Mouse (Mus musculus): ENCODE measurements around the gene 2310011J03Rik.

Gene 2310011J03Rik

DNA sequence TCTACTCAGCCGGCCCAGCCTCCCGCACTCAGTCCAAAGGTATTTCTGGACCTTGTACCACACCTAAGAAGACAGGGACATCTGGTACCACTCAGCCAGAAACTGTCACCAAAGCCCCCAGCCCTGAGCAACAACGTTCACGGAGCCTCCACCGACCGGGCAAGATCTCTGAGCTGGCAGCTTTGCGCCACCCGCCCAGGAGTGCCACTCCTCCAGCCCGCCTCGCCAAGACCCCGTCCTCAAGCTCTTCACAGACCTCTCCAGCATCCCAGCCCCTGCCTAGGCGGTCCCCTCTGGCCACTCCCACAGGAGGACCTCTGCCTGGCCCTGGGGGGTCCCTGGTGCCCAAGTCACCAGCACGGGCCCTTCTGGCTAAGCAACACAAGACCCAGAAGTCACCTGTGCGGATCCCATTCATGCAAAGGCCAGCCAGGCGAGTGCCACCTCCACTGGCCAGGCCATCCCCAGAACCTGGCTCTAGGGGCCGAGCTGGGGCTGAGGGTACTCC, 5.8 kb downstream of the 2310011J03Rik start:
- DNase-seq, result no peak

DNA sequence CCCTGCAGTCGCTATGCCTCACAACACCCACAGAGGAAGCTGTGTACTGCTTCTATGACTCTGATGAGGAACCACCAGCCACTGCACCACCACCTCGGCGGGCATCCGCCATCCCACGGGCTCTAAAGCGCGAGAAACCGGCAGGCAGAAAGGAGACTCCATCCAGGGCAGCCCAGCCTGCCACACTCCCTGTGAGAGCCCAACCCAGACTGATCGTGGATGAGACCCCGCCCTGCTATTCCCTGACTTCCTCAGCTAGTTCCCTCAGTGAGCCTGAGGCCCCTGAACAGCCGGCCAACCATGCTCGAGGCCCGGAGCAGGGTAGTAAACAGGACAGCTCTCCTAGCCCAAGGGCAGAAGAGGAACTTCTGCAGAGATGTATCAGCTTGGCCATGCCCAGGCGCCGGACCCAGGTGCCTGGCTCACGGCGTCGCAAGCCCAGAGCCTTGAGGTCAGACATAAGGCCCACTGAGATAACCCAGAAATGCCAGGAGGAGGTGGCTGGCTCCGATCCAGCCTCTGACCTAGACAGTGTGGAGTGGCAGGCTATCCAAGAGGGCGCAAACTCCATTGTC, 6.6 kb downstream of the 2310011J03Rik start:
- no peak for DNase-seq

DNA sequence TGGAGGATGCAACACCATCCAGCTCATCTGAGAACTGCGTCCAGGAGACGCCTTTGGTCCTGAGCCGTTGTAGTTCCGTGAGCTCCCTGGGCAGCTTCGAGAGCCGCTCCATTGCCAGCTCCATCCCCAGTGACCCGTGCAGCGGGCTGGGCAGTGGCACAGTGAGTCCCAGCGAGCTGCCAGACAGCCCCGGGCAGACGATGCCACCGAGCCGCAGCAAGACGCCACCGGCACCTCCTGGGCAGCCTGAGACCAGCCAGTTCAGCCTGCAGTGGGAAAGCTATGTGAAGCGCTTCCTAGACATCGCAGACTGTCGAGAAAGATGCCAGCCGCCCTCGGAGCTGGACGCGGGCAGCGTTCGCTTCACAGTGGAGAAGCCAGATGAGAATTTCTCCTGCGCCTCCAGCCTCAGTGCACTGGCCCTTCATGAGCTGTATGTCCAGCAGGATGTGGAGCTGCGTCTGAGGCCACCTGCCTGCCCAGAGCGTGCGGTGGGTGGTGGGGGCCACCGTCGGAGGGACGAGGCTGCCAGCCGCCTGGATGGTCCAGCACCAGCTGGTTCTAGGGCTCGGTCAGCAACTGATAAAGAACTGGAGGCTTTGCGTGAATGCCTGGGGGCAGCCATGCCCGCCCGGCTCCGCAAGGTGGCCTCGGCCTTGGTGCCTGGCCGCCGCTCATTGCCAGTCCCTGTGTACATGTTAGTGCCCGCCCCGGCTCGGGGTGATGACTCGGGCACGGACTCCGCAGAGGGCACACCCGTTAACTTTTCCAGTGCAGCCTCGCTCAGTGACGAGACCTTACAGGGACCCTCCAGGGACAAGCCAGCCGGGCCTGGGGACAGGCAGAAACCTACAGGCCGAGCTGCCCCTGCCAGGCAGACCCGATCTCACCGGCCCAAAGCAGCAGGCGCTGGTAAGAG, 7.5 kb downstream of the 2310011J03Rik start:
- DNase-seq, result peak in 1 of 2 experiments; percentile 49

DNA sequence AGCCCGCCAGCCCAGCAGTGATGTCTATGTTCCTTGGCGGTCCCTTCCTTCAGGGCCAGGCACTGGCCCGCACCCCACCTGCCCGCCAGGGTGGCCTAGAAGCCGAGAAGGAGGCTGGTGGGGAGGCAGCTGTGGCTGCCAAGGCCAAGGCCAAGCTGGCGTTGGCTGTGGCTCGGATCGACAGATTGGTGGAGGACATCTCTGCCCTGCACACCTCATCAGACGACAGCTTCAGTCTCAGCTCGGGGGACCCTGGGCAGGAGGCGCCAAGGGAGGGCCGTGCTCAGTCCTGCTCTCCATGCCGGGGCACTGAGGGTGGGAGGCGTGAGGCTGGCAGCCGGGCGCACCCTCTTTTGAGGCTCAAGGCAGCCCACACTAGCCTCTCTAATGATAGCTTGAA, 8.8 kb downstream of the 2310011J03Rik start:
- no peak for DNase-seq

DNA sequence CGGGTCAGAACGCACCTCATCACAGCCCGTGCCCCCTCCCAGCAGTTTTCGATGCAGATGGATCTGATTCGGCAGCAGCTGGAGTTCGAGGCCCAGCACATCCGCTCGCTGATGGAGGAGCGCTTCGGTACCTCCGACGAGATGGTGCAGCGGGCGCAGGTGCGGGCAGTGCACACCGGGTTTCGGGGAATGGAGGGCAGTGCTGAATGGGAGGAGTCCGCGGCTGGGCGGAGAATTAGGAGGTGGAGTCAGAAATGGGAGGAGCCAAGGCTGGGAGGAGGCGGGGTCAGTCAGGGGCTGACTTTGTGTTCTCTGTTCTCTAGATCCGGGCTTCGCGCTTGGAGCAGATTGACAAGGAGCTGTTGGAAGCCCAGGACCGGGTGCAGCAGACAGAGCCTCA, 15.5 kb downstream of the 2310011J03Rik start:
- DNase-seq, result peak in 1 of 2 experiments; percentile 71

DNA sequence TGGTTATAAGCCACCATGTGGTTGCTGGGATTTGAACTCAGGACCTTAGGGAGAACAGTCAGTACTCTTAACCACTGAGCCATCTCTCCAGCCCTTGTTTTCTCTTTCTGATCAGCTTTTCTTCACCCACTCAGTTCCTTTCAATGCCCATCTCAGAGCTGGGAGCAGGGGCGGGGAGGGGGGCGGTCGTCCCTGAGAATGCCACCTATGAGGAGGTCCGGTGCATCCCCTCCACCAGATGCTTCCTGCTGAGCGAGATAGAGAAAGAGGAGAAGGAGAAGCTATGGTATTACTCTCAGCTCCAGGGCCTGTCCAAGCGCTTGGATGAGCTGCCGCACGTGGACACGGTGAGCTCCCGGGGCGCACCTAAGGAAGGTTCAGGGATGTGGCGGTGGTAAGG, 15.9 kb downstream of the 2310011J03Rik start:
- no peak for DNase-seq

DNA sequence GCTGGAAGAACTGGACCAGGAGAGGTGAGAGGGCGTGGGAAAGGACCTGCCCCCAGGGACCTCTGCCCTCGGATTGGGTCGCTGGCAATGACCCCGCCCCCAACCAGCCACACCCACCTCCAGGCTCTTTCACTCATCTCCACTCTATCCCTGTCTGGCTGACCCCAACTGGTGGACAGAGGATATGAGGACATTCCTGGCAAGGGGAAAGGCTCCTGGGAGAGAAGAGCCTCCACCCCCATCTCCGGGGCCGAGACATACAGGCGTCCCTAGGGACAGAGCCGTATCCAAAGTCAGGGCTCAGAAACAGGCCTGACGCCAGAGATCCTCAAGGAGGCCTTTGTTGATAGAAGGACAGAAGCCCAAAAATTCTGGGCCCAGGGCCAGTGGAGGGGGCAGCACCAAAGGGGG, 17.9 kb downstream of the 2310011J03Rik start:
- peak; percentile 68 to 81 for DNase-seq

DNA sequence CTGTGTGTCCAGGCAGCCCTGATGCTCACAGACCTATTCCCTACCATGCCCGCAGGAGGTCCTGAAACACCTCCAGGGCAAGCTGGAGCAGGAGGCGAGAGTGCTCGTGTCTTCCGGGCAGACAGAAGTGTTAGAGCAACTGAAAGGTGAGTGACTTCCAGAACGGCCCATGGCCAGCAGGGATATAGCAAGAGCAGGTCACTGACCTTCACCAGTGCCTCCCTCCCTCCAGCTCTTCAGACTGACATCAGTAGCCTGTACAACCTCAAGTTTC, 18.3 kb downstream of the 2310011J03Rik start:
- DNase-seq, result no peak

DNA sequence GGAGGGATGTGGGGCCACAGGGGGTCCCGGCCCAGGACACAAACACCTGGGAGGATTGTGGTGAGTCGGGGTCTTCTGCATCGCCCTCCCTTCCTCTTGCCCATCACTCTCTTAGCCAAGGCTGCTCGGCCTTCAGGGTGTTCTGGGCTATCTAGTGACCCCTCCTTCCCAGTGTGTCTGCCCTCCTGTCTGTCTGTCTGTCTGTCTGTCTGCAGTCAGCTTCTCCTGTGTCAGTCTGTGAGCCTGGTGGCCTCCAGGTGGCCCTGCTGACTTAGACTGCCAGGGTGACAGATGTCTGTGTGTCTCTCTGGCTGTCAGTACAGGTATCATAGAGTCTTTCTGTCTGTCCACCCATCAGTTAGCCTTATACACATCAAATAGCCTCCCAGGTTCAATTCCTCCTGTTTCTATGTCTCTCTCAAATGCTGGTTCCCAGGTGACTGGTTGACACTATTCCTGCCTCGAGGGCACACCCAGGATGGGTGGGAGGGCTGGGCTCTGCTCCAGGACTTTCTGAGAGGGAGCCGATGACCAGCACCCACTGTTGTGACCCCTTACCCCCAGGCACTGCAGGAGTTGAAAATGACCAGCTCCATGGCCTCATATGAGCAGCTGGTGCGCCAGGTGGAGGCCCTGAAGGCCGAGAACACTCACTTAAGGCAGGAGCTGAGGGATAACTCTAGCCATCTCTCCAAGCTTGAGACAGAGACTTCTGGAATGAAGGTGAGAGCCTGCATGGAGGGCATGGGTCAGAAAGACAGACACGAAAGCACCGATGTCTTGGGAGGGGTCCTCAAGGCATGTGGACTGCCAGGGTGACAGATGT, 18.9 kb downstream of the 2310011J03Rik start:
- no peak for DNase-seq

DNA sequence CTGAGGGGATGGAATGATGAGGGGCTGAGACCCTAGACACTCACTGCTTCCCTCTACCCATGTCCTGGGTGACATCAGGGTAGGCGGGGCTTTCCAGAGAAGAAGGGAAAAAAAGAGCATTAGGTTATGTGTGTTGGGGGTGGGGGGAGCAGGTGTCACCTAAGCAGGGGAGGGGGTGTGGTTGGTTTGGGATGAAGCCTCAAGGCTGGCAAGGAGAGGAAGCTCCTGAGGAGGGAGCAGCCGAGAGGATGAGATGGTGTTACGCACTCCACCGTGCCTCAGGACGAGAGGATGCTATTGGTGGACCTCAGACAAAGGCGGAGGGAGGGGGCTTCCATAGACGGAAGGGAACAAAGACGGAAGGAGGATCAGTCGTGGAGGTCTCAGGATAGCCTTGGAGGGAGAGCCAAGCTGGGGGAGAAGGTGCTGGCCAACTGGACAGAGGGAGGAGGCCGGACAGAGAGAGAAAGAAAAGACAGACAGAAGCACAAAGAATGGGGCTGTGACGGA, 19.6 kb downstream of the 2310011J03Rik start:
- DNase-seq, result no peak

DNA sequence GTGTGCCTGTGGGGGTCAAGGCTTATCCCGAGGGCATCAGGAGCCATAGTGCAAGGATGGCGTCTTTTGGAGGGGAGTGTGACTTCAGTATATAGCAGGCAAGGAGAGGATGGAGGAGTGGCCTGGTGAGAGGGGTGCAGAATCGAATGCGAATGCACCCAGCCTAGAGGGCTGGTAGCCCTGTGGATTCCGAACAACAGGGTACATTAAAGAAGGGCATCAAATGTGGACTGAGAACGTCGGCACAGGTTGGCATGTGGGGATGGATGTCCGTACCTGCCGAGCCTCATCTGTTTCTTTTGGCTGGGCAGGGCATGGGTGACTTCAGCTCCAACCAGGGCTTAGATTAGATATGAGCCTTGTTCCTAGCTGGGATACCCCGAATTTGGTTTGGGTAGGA, 20.5 kb downstream of the 2310011J03Rik start:
- no peak for DNase-seq

DNA sequence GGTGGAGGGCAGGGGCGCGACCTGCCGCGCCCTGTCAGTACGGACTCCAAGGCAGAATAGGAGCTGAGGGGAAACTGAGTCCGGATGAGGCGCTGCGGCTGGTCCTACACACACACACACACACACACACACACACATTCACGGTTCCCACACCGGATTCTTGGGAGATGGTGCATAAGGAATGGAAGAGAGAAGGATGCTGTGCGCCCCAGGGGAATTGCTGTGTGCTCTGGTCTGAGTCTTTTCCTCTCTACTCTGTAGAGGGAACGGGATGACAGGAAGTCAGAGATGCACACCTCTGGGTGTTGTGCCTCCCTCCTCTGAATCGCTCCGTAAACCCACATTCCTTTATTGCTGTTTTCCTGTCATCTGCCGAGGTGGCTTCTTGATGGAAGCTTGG, 21.0 kb downstream of the 2310011J03Rik start:
- DNase-seq, result no peak

DNA sequence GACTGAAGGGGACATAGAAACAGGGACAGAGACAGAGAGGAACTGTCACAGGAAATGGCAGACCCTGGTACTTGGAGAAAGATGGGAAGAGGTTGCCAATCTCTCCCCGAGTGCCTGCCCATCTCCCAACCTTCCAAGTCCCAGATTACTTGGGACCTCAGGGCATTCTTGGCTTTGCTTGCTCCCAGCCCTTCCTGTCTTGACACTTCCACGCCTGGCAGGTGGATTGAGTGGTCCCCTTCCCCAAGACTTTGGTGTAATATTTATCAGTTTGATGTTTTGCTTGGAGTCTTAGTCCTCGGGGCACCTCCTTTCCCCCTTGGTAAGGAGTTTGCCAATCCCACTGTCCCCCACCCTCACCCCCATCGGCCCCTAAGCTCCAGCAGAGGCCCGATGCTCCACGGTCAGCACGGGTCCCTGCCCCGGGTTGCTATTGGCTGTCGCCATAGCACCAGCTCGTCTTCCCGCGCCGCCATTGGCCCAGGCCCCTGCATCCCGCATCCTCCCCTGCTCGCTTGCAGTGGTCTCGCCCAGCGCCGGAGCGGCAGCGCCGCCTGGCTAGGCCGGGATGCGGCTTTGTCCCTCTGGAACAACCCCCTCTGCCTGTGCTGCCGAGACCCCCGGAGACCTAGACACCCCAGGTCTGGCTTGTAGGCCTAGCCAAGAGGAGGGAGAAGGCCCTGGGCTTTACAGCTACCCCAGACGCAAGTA, 21.6 kb downstream of the 2310011J03Rik start:
- DNase-seq, result no peak

DNA sequence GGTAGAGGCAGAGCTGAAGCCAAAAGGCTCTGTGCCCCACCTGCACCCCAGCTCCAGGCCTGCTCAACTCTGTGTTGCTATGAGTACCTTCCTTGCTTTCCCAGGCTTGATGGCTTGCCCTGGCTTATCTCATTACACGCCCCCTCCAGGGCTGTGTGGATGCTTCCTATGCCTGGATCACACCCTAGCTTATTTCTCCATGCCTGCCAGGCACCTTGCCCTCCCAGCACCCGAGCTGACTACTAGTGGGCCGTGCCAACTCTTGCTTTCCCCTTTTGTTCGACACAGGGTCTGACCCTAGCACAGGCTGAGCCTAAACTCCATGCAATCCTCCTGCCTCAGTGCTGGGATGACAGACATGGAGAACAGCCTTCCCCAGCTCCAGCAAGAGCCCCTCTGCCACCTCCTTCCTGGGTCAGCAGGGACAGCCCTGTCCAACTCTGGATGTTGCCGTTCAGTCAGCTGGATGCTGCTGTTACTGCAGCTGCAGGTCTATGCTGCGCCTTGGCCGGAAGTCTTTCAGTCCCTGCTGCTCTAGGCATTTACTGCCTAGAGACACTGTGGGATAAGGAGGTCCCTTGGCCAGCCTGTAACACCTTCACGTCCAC, 22.7 kb downstream of the 2310011J03Rik start:
- DNase-seq, result no peak

DNA sequence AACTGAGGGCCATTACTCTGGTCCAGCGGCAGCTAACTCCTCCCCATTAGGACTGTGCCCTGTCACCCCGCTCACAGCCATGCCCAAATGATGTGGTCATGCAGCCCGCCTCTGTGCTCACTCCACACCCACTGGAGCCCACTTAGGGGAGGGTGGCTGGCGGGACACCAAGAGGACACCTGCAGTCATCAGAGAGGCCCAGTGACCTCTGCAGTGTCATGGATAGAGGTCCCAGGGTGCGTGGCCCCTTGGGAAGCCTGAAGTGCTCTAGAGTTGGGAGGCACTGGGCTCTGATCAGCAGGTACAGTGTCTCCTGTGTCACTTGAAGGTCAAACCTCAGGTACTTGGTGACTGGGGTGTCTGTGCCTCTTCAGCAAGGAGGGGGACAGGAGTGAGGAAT, 23.5 kb downstream of the 2310011J03Rik start:
- no peak for DNase-seq

DNA sequence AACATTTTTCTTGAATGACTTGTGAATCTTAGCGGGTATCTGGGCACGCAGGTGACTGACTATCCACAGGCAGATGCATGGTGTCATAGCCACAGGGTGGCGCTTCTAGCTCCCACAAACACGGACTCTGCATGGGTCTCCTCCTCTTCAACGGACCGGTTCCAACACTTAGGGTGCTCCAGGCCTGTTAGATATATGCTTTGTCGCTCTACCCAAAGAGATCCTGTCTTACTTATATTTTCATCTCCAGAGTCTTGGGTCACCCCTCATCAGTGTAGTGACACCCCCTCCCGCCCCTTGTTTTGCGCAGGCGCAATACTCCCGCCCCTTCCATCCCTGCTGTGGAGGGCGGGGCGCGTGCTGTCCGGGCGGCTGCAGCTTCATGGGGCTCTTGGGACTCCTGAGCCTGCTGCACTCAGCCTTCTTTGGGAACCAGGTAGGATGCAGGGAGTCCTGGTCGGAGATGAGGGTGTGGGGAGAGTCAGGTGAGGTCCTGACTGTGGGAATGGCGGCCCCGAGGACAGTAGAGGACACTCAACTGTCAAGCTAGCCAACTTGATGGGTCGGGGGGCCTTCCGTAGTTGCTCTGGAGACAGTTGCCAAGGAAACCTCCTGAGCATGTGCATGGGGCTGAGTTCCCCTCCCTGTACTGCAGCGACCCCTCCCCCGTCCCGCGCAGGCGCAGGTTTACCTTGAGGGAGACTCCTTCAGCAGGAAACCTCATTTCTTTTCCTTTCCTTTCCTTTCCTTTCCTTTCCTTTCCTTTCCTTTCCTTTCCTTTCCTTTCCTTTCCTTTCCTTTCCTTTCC, 24.5 kb downstream of the 2310011J03Rik start, which contains the start of gene Apc2:
TSS of gene Apc2 (plus strand) at position 360 of the 808 bp plus-strand sequence.
- peak; percentile 72 to 84 for DNase-seq

DNA sequence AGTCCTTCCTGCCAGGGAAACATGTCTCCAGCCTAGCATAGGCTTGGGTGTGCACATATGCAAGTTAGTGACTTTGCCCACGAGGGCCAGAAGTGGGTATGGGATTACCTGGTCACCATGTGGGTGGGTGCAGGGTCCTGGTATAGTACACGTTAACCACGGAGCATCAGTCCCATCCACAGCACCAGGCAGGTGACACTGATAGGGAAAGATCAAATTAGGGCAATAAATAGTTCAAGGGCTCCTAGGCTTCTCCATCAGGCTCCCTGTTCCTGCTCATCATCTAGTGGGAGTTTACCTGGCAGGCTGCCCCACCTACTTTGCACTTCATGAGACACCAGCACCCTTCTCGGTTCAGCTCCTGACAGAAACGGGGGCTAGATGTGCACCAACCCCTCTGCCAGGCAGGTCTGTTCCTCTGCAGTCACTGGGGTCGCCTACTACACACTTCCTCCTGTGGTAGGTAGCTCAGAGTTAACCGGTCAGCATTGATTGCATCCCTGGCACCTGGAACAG, 25.5 kb downstream of the 2310011J03Rik start:
- no peak for DNase-seq

DNA sequence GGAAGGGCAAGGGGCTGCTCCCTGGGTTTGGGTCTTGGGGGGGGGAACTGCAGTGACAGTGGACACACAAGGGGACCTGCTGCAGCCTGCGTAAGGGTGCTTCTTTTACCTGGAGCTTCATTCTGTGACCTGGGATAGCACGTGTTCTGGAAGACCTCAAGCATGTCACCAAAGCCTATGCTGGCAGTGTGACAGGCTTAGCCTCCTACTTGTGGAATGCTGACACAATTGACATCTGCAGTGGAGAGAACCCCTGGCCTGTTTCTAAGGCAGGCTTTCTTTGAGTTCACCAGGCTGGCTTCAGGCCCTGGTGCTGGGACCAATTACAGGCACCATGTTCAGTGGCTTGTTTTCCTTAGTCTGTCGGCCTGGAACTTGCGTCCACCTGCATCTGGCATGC, 26.0 kb downstream of the 2310011J03Rik start:
- DNase-seq, result no peak

DNA sequence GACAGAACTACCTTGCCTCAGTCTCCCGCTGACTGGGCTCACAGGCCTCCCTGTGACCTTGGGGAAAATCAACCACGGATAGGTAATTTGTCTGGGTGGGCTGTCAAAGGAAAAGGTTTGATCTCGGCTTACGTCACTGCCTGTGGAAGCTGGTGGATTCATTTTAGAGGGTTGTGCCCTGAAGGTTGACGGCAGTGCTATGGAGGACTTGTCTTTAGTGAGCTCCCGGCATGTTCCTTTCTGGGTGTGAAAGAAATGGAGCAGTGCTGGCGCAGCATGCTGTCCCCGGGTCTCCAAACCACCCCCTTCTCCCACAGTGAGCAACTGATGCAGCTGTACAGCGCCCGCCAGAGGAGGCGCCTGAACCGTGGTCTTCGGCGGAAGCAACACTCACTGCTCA, 27.0 kb downstream of the 2310011J03Rik start:
- no peak for DNase-seq

DNA sequence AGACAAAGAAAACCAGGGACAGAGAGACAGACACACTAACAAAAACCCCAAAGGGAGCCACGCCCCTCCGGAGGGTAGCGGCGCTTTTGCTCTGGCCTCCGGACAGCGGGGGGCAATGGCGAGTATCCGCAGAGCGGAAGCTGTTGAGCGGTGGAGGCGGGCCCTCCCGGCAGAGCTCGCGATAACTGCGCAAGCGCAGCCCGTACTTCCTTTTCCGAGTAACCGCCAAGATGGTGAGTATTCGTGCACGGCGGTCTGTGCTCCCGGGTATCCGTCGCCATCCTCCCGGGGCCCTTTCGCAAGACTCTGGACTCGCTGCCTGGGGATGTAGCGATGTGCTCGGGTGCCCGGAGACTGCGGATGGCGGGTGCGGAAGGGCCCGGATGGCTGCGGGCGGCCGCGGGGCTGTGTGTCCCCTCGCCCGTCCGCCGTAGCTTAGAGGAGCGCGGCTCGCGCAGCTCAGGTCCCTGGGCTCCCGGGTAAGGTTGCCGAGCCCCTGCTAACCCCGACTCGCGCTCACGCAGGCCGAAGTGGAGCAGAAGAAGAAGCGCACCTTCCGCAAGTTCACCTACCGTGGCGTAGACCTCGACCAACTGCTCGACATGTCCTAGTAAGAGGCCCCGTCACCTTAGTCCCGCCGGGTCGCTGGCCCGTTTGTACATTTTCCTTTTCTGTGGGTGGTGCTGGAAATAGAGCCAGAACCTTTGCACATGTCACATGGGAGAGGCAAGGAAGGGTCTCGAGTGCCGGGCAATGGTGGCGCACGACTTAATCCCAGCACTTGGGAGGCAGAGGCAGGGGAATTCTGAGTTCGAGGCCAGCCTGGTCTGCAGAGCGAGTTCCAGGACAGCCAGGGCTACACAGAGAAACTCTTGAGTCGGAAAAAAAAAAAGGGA, 27.8 kb downstream of the 2310011J03Rik start, which contains the start of gene Rps15:
TSS of gene Rps15 (plus strand) at position 203 of the 896 bp plus-strand sequence.
- peak; percentile 96 to 97 for DNase-seq

Measured in kidney, postnatal 36 days (tissue).